Mouse (Mus musculus): Measurements from ENCODE around the gene Eif4e3.

DNA sequence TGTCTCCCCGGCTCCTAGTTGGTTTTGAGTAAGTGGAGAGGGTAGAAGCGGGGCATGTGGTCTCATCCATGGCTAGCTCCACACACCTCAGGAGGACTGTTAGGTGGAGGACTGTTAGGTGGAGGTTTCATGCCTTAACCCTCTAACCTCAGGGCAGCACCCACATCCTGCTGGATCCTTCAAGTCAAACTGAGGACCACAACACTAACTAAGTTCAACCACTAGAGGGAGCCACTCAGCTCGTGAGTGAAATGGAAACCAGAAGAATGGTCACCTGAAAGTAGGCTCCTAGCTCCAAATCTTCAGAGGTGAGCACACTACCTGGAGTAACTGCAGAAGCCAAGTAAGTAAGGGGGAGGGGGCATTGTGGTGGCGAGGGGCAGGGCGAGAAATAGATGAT is 18.3 kb upstream of the Eif4e3 start:
- TF ChIP-seq GATA1 (IDR thresholded peaks at IDR 0.05; ENCODE audit: low read length) = no peak
- TF ChIP-seq TAL1 (IDR thresholded peaks at IDR 0.05; ENCODE audit: low read length) = no peak
